Comparison of ENCODE assay signal across 8 mouse cellular contexts in genomic region chr2:75603175-75603871, GRCm38 (mm10). TPM values are rescaled to one million over a fixed set of nuclear protein-coding genes. Genes with fewer than 3 reads are reported as not detected.
DNase-seq lines count a peak whose midpoint lies in the region; ATAC-seq lines count a peak whose summit lies in the region.

No protein-coding gene starts in this region.

- peak overlapping the region; percentile 38 to 50 for H3K4me3 ChIP-seq in heart, embryonic 14.5 days (ENCODE audit: control insufficient read depth in 1 of 2, insufficient read depth in 1 of 2, low read depth in 1 of 2, low read length in 2 of 2)
- peak overlapping the region; percentile 45 for H3K4me3 ChIP-seq in lung, embryonic 16.5 days (ENCODE audit: low read length)

- peaks cover 0 to 5% of the 10 kb centered on the region in 2 experiments; a peak in 3 of 4 replicates for H3K4me1 ChIP-seq in heart, embryonic 14.5 days (ENCODE audit: control insufficient read depth in 2 of 2, insufficient read depth in 2 of 2, low read length in 2 of 2)
- H3K4me1 ChIP-seq in lung, embryonic 16.5 days (replicated peaks; ENCODE audit: control insufficient read depth, insufficient read depth, low read length): peaks cover 11% of the 10 kb centered on the region

- 11% methylated on average over 24 of the region's 26 CpGs for WGBS in heart, embryonic 14.5 days
- 11% methylated on average over 25 of the region's 26 CpGs for WGBS in lung, embryonic 16.5 days

- H3K27me3 ChIP-seq in heart, embryonic 14.5 days (ENCODE audit: control insufficient read depth, insufficient read depth, low read length): no peaks in the 10 kb centered on the region
- no peaks in the 10 kb centered on the region for H3K27me3 ChIP-seq in lung, embryonic 16.5 days (ENCODE audit: control insufficient read depth, insufficient read depth, low read depth, low read length)

- H3K27ac ChIP-seq in heart, embryonic 14.5 days (replicated peaks in 1 of 2; ENCODE audit: control insufficient read depth in 1 of 2, insufficient read depth in 1 of 2, low read depth in 2 of 2, low read length in 2 of 2): no peak overlapping the region
- H3K27ac ChIP-seq in lung, embryonic 16.5 days (ENCODE audit: low read length): no peak overlapping the region

- H3K9me3 ChIP-seq in heart, embryonic 14.5 days (ENCODE audit: control insufficient read depth, low read length): no peaks in the 10 kb centered on the region
- no peaks in the 10 kb centered on the region for H3K9me3 ChIP-seq in lung, embryonic 16.5 days (ENCODE audit: control insufficient read depth, low read length)

- H3K4me2 ChIP-seq in heart, embryonic 14.5 days (ENCODE audit: low read length): peak overlapping the region; percentile 75
- peak overlapping the region; percentile 72 for H3K4me2 ChIP-seq in lung, embryonic 16.5 days (ENCODE audit: low read depth, low read length)

- H3K9ac ChIP-seq in heart, embryonic 14.5 days (ENCODE audit: low read length): peak overlapping the region; percentile 52
- H3K9ac ChIP-seq in lung, embryonic 16.5 days (ENCODE audit: low read length): peak overlapping the region; percentile 65

- DNase-seq in urinary bladder, postnatal 25 days (ENCODE audit: low spot score): peak; percentile 54
- no peak for DNase-seq in urinary bladder, postnatal 4 days (ENCODE audit: low spot score in 2 of 2)
- peak; percentile 81 to 82 for DNase-seq in cerebellum, postnatal 14 days
- DNase-seq in layer of hippocampus, adult 18-20 months (ENCODE audit: low spot score in 2 of 2): peak; percentile 21 to 68
- DNase-seq in spleen, postnatal 14 days (ENCODE audit: low spot score in 2 of 2): no peak

- ATAC-seq in heart, embryonic 14.5 days (ENCODE audit: insufficient number of reproducible peaks, insufficient read depth, low FRiP score, low read depth): no peak
- peak; percentile 53; the same call in 1 of the 2 replicates for ATAC-seq in lung, embryonic 16.5 days (ENCODE audit: low read depth)
- 0 out of 2 replicates have a peak, but pooled peaks have one; percentile 25 for ATAC-seq in neutrophil, adult 5-6 weeks (ENCODE audit: extremely low read depth, insufficient number of reproducible peaks, low FRiP score, poor library complexity, severe bottlenecking)

- no peaks in the 10 kb centered on the region for H3K36me3 ChIP-seq in heart, embryonic 14.5 days (ENCODE audit: control insufficient read depth, insufficient read depth, low read length)
- no peaks in the 10 kb centered on the region for H3K36me3 ChIP-seq in lung, embryonic 16.5 days (ENCODE audit: control insufficient read depth, insufficient read depth, low read length)

RNA-seq across cellular contexts. Expression of gene Hnrnpa3, which starts 55.7 kb away (rescaled TPM):
- 121 and 134 TPM in 2 replicates for polyA plus RNA-seq in heart, embryonic 14.5 days (2014; fragmentation: Nextera tagmentation; extraction: Ambion mirVana)
- 100 to 1,000 TPM; 289 to 299 TPM for total RNA-seq in layer of hippocampus, adult 18-20 months (2021)
- 298 and 346 TPM in 2 replicates for polyA plus RNA-seq in lung, embryonic 16.5 days (2015; fragmentation: Nextera tagmentation; extraction: Ambion mirVana)
- 190 and 208 TPM in 2 replicates for total RNA-seq in neutrophil, adult 5-6 weeks (2017)

Comparison
In these comparisons a context has a peak if more than half of its experiments do, and no peak if none do; other contexts are left out.
1. DNase-seq: peak in urinary bladder, postnatal 25 days (single experiment), cerebellum, postnatal 14 days (2 of 2) and layer of hippocampus, adult 18-20 months (2 of 2); none in urinary bladder, postnatal 4 days (0 of 2) and spleen, postnatal 14 days (0 of 2).